Mouse (Mus musculus): Measurements from ENCODE around the gene Sh3gl2. TPM values are rescaled to one million over a fixed set of nuclear protein-coding genes. Genes with fewer than 3 reads are reported as not detected.

Sh3gl2 gene
- total and polyA plus RNA-seq, 3 experiments: 0.05 TPM; not detected in 2

DNA sequence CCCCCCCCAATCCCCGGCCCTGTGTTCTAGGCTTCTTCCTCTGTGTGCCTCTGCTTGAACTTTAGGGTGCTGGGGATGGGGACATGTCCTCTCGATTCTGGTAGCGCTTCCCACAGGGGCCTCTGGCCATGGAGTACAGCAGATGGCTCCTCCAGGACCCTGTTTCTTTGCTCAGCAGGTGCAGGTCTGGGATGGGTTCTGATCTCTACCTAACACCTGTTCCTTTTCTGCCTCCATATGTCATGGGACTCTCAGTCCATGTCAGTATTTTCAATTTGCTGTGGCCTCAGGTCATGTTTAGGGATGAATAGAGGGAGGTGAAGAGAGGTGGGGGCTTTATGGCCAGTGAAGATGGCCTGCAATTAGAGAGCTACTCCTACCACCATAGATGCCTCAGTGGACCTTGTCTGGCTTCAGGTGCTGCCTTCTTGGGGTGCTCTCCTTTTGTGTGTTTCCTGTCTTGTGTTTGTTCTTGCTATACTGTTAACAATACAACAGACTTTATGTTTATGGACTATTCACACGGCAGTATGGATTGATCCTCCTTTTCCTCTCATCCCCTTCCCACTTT lies 52.9 kb downstream of the Sh3gl2 start:
- DNase-seq (ENCODE audit: low spot score): no peak
- no peak for TF ChIP-seq TAL1 (conservative IDR thresholded peaks at IDR 0.05; ENCODE audit: low read depth, low read length)
- no peak for TF ChIP-seq GATA2 (IDR thresholded peaks at IDR 0.05; ENCODE audit: borderline replicate concordance, low read depth, low read length)
- TF ChIP-seq GATA1 (IDR thresholded peaks at IDR 0.05; ENCODE audit: borderline replicate concordance, low read length): no peak
- TF ChIP-seq POLR2AphosphoS5 (IDR thresholded peaks at IDR 0.05; ENCODE audit: insufficient replicate concordance, low read depth, low read length): no peak
- no peak for TF ChIP-seq CTCF (IDR thresholded peaks at IDR 0.05; ENCODE audit: low read depth, low read length)
- Histone ChIP-seq H3K36me3 (replicated peaks) (no peaks in the 10 kb centered on the region), H3K4me1 (ENCODE audit: insufficient read depth, low read depth, low read length) (no peaks in the 10 kb centered on the region), H3K4me3 (ENCODE audit: low read depth, low read length) (no peak overlapping the region), H3K9me3 (replicated peaks) (peaks cover 46% of the 10 kb centered on the region), H3K27me3 (ENCODE audit: insufficient read depth, low read length) (no peaks in the 10 kb centered on the region)
- no peak for ATAC-seq (ENCODE audit: extremely low read depth, insufficient number of reproducible peaks, low FRiP score, poor library complexity, severe bottlenecking)

DNA sequence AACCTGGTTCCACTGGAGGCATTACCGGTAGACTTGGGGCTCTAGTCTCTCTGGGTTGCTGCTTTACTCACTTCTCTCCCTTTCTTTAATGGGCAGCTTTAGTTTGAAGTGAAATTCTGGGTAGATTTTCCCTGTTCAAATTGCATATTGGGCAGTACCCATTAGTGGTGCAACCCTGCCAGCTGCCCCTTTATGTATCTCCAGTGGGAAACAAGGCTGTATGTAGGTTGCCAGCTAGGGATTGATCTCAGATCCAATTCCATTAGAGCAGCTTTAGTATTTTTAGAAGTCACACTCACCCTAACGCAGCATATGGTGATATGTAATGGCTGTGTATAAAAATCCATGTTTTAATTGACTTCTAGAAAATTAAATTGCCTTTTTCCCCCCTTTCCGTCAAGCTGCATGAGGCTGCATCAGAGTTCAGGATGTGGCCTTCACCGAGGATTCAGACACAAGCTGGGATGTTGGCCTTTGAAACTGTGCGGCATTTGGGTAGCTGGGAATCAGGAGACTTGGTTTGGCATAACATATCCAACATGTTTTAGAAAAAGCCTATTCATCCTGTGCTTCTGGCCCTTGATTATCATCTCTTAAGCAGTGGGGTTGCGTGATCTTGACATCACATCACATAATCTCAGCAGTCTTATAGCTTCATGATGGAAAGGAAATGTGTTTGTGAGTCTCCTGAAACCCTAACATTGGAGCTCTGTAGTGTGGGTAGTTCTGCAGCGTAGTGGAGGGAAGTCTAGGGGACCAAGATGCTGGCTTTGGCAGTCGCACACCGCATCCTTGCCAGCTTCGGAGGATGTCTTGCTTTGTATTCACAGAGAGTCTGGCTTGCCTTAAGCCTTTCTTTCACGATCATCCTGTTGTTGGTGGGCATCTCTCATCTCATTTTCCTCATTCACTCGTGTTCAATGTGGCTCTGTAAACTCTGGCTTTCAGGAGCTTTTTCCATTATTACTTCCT lies 56.0 kb downstream of the Sh3gl2 start:
- Histone ChIP-seq H3K36me3 (replicated peaks) (no peaks in the 10 kb centered on the region), H3K9me3 (replicated peaks) (peaks cover 42% of the 10 kb centered on the region), H3K4me3 (ENCODE audit: low read depth, low read length) (no peak overlapping the region), H3K27me3 (ENCODE audit: insufficient read depth, low read length) (no peaks in the 10 kb centered on the region), H3K4me1 (ENCODE audit: insufficient read depth, low read depth, low read length) (no peaks in the 10 kb centered on the region)
- ATAC-seq (ENCODE audit: extremely low read depth, insufficient number of reproducible peaks, low FRiP score, poor library complexity, severe bottlenecking): no peak
- no peak for DNase-seq (ENCODE audit: low spot score)
- TF ChIP-seq CTCF (IDR thresholded peaks at IDR 0.05; ENCODE audit: low read depth, low read length) (no peak), POLR2AphosphoS5 (IDR thresholded peaks at IDR 0.05; ENCODE audit: insufficient replicate concordance, low read depth, low read length) (no peak), GATA2 (IDR thresholded peaks at IDR 0.05; ENCODE audit: borderline replicate concordance, low read depth, low read length) (no peak)

- no peaks in the 10 kb centered on the region for H3K4me1 ChIP-seq (ENCODE audit: insufficient read depth, low read depth, low read length)
- H3K9me3 ChIP-seq (replicated peaks): peaks cover 34% of the 10 kb centered on the region
- no peak for ATAC-seq (ENCODE audit: extremely low read depth, insufficient number of reproducible peaks, low FRiP score, poor library complexity, severe bottlenecking)
Observed at GRCm38 (mm10) chr4:85262146-85262545, 57.2 kb downstream of the Sh3gl2 start.

GRCm38 (mm10) chr4:85262606-85263005 lies 57.7 kb downstream of the Sh3gl2 start:
- Histone ChIP-seq H3K4me1 (ENCODE audit: insufficient read depth, low read depth, low read length) (no peaks in the 10 kb centered on the region), H3K36me3 (replicated peaks) (no peaks in the 10 kb centered on the region), H3K9me3 (replicated peaks) (peaks cover 33% of the 10 kb centered on the region), H3K4me3 (ENCODE audit: low read depth, low read length) (no peak overlapping the region), H3K27me3 (ENCODE audit: insufficient read depth, low read length) (no peaks in the 10 kb centered on the region)
- ATAC-seq (ENCODE audit: extremely low read depth, insufficient number of reproducible peaks, low FRiP score, poor library complexity, severe bottlenecking): no peak
- TF ChIP-seq GATA1 (IDR thresholded peaks at IDR 0.05; ENCODE audit: borderline replicate concordance, low read length) (no peak), CTCF (IDR thresholded peaks at IDR 0.05; ENCODE audit: low read depth, low read length) (no peak), POLR2AphosphoS5 (IDR thresholded peaks at IDR 0.05; ENCODE audit: insufficient replicate concordance, low read depth, low read length) (no peak), TAL1 (conservative IDR thresholded peaks at IDR 0.05; ENCODE audit: low read depth, low read length) (no peak), GATA2 (IDR thresholded peaks at IDR 0.05; ENCODE audit: borderline replicate concordance, low read depth, low read length) (no peak)
- DNase-seq (ENCODE audit: low spot score): no peak

More at GRCm38 (mm10) chr4:85262146-85262545, 57.2 kb downstream of the Sh3gl2 start:
- TF ChIP-seq POLR2AphosphoS5 (IDR thresholded peaks at IDR 0.05; ENCODE audit: insufficient replicate concordance, low read depth, low read length) (no peak), CTCF (IDR thresholded peaks at IDR 0.05; ENCODE audit: low read depth, low read length) (no peak), GATA1 (IDR thresholded peaks at IDR 0.05; ENCODE audit: borderline replicate concordance, low read length) (no peak), TAL1 (conservative IDR thresholded peaks at IDR 0.05; ENCODE audit: low read depth, low read length) (no peak), GATA2 (IDR thresholded peaks at IDR 0.05; ENCODE audit: borderline replicate concordance, low read depth, low read length) (no peak)
- Histone ChIP-seq H3K27me3 (ENCODE audit: insufficient read depth, low read length) (no peaks in the 10 kb centered on the region), H3K36me3 (replicated peaks) (no peaks in the 10 kb centered on the region), H3K4me3 (ENCODE audit: low read depth, low read length) (no peak overlapping the region)
- no peak for DNase-seq (ENCODE audit: low spot score)

- Histone ChIP-seq H3K4me3 (ENCODE audit: low read depth, low read length) (no peak overlapping the region), H3K4me1 (ENCODE audit: insufficient read depth, low read depth, low read length) (no peaks in the 10 kb centered on the region), H3K9me3 (replicated peaks) (peaks cover 11% of the 10 kb centered on the region), H3K27me3 (ENCODE audit: insufficient read depth, low read length) (no peaks in the 10 kb centered on the region), H3K36me3 (replicated peaks) (no peaks in the 10 kb centered on the region)
- no peak for TF ChIP-seq GATA2 (IDR thresholded peaks at IDR 0.05; ENCODE audit: borderline replicate concordance, low read depth, low read length)
- no peak for TF ChIP-seq TAL1 (conservative IDR thresholded peaks at IDR 0.05; ENCODE audit: low read depth, low read length)
- TF ChIP-seq CTCF (IDR thresholded peaks at IDR 0.05; ENCODE audit: low read depth, low read length): no peak
- no peak for TF ChIP-seq POLR2AphosphoS5 (IDR thresholded peaks at IDR 0.05; ENCODE audit: insufficient replicate concordance, low read depth, low read length)
- TF ChIP-seq GATA1 (IDR thresholded peaks at IDR 0.05; ENCODE audit: borderline replicate concordance, low read length): no peak
- DNase-seq (ENCODE audit: low spot score) (no peak), ATAC-seq (ENCODE audit: extremely low read depth, insufficient number of reproducible peaks, low FRiP score, poor library complexity, severe bottlenecking) (no peak)
Observed at GRCm38 (mm10) chr4:85267456-85267855, 62.5 kb downstream of the Sh3gl2 start.

- Histone ChIP-seq H3K4me1 (ENCODE audit: insufficient read depth, low read depth, low read length) (no peaks in the 10 kb centered on the region), H3K36me3 (replicated peaks) (no peaks in the 10 kb centered on the region), H3K4me3 (ENCODE audit: low read depth, low read length) (no peak overlapping the region), H3K27me3 (ENCODE audit: insufficient read depth, low read length) (no peaks in the 10 kb centered on the region), H3K9me3 (replicated peaks) (peaks cover 19% of the 10 kb centered on the region)
- ATAC-seq (ENCODE audit: extremely low read depth, insufficient number of reproducible peaks, low FRiP score, poor library complexity, severe bottlenecking): no peak
- no peak for TF ChIP-seq GATA1 (IDR thresholded peaks at IDR 0.05; ENCODE audit: borderline replicate concordance, low read length)
- TF ChIP-seq CTCF (IDR thresholded peaks at IDR 0.05; ENCODE audit: low read depth, low read length): no peak
- TF ChIP-seq TAL1 (conservative IDR thresholded peaks at IDR 0.05; ENCODE audit: low read depth, low read length): no peak
- TF ChIP-seq POLR2AphosphoS5 (IDR thresholded peaks at IDR 0.05; ENCODE audit: insufficient replicate concordance, low read depth, low read length): no peak
- TF ChIP-seq GATA2 (IDR thresholded peaks at IDR 0.05; ENCODE audit: borderline replicate concordance, low read depth, low read length): no peak
- DNase-seq (ENCODE audit: low spot score): no peak
Observed at GRCm38 (mm10) chr4:85272877-85273276, 68.0 kb downstream of the Sh3gl2 start.
